Mouse (Mus musculus): ENCODE measurements around the gene Syt9.

GRCm38 (mm10) chr7:107594857-107595402, 224.4 kb downstream of the Syt9 start, which contains the start of gene Ppfibp2:
- TF ChIP-seq POLR2A (IDR thresholded peaks at IDR 0.05; ENCODE audit: control insufficient read depth, extremely low read depth, insufficient read depth, low read length, poor library complexity) (no peak), CTCF (IDR thresholded peaks at IDR 0.05; ENCODE audit: borderline replicate concordance, control insufficient read depth, extremely low read depth, insufficient read depth, low read length, poor library complexity) (no peak)
